Mouse (Mus musculus): ENCODE data around the gene Tal1.

Gene Tal1

DNA sequence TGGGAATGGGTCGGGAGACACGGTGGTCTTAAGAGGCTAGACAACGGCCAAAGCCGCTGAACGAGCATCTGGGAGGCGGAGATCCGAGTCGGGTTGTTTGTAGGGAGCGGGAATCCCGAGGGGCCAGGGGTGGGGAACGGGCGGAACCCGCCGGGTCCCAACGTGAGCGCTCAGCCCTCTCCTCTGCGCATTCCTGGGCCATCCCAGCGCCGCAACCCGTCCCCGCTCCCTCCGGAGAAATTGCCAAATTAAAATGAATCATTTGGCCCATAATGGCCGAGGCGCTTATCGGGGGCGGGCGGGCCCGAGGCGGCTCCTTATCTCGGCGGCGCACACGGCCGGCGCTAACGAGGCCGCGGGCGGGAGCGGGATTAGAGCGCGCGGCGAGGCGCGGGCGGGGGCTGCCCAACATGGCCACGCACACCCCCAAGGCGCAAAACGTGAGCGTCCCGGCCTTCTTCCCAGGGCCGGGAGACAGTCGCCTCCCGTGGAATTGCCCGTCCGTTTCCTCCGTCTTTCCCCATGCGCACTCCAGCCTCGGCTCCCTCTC is at the start of gene Tal1:
Gene Tal1 (plus strand): TSS at position 56 of the 550 bp plus-strand sequence.
- no peak for ATAC-seq (ENCODE audit: insufficient number of reproducible peaks, low FRiP score, low TSS enrichment)

DNA sequence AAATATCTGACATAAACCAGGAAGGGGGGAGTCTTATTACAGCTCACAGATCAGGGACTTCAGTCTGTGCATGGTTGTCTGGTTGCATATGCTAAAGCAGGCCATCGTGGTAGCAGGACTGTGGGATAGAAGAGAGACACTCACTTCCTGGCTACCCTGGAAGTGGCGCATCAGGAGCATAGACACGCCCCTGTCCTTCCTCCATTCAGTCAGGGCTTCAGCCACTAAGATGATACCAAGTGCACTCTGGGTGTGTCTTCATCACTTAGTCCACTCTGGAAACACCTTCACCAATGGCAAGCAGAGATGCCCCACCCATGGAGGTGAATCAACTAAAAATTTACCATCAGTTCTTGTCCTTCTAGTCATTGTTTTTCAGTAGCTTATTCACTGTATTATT is 42.0 kb upstream of the Tal1 start:
- no peak for ATAC-seq (ENCODE audit: insufficient number of reproducible peaks, low FRiP score, low TSS enrichment)

- ATAC-seq (ENCODE audit: insufficient number of reproducible peaks, low FRiP score, low TSS enrichment): no peak
These were observed 36.2 kb upstream of the Tal1 start for GRCm38 (mm10) chr4:115019997-115020396.

GRCm38 (mm10) chr4:115035043-115035442 is 21.2 kb upstream of the Tal1 start:
- no peak for ATAC-seq (ENCODE audit: insufficient number of reproducible peaks, low FRiP score, low TSS enrichment)

- ATAC-seq (ENCODE audit: insufficient number of reproducible peaks, low FRiP score, low TSS enrichment): no peak
These were observed 18.0 kb upstream of the Tal1 start for GRCm38 (mm10) chr4:115038242-115038641.

DNA sequence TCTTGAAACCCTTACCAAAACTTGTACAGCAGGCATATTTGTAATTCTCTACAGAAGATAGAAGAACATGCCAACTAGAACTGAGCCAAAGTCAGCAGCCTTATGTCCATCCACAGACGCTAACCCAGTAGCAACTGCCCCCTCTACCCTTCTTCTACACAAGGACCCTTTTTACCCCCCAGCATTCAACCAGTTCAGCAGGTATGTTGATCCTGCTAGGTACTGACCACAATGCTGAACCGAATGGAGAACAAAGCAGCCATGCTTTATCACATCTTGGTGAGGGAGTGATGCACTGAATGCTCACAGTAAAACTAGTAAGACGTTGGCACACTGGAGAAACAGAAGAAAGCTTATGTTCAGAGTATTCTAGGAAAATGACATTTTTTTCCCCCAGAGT is 10.6 kb upstream of the Tal1 start:
- ATAC-seq (ENCODE audit: insufficient number of reproducible peaks, low FRiP score, low TSS enrichment): no peak

GRCm38 (mm10) chr4:115047750-115048149 is 8.5 kb upstream of the Tal1 start:
- no peak for ATAC-seq (ENCODE audit: insufficient number of reproducible peaks, low FRiP score, low TSS enrichment)

GRCm38 (mm10) chr4:115048190-115048589 is 8.0 kb upstream of the Tal1 start:
- ATAC-seq (ENCODE audit: insufficient number of reproducible peaks, low FRiP score, low TSS enrichment): no peak

DNA sequence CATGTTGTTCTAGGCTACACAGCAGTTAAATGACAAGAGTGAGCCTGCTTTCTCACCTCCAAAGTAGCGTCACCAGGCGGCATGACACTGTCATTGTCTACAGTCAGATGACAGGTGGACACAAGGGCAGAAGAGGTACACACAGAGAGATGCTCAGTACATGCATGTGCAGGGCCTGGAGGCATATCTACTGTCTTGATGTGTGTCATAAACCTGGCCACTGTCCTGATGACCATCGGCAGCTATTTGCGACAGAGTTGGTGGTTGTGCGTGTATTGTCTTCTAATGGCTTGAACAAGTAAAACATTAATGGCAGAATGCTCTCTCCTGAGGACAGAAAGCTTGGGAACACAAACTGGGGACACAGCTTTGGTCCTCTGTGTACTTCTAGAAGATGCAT is 5.0 kb upstream of the Tal1 start:
- no peak for ATAC-seq (ENCODE audit: insufficient number of reproducible peaks, low FRiP score, low TSS enrichment)

DNA sequence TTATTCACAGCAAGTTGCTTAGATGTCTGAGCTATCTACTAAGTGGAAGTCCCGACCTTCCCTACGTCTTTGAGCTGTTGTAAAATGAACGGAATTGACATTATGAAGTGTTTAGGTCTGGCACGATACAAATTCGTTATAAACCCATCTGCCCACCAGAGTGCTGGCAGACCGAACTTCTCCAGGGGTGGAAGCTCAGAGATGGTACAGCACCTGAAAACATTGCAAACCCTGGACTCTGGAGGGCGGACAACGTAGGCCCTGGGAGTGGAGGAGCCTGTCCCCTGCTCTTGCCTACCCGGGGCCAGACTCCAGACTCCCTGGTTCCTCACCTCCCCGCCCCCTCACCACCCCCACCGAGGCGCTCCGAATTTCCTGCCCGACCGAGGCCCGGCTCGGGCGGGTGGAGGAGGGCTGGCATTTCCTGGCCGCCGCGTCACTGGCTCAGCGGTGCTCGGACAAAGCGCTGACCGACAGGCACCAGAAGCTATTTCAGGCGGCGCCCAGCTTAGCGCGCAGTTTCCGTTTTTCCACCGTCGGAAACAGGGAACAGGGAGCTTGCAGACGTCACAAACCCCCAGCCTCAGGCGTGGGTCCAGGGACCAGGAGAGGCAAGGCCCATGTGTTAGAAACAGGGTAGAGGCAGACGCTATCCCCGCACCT is 3.8 kb upstream of the Tal1 start:
- ATAC-seq (ENCODE audit: insufficient number of reproducible peaks, low FRiP score, low TSS enrichment): no peak

DNA sequence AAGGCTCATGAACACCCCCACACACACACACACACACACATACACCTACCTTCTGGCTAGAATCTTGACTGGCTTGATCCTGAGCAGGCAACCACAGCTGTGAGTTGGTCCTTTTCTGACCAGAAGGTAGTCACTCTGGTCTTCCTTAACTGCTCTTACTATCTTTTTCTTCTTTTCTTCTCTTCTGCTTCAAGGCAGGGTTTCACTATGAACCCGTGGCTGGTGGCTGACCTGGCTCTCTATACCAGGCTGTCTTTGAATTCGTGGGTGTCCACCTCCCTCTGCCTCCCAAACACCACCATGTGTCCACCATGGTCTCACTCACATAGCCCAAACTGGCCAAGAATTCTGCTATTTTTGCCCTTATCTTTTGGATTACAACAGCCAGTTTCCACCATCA is 1.2 kb upstream of the Tal1 start:
- ATAC-seq (ENCODE audit: insufficient number of reproducible peaks, low FRiP score, low TSS enrichment): no peak

DNA sequence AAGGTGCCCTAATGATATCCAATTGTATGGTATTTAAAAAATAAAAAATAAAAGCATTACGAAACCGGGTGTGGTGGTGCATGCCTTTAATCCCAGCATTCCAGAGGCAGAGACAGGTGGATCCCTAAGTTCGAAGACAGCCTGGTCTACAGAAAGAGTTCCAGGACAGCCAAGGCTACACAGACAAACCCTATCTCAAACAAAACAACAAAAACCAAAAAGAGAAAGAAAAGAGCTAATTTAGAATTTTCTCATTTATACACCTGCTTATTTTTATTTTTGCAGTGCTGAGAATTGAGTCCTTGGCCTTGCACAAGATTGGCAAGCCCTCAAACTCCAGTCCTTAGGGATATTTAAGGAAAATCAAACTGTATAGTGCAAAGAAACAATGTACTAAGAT is 535 bp upstream of the Tal1 start:
- ATAC-seq (ENCODE audit: insufficient number of reproducible peaks, low FRiP score, low TSS enrichment): no peak

DNA sequence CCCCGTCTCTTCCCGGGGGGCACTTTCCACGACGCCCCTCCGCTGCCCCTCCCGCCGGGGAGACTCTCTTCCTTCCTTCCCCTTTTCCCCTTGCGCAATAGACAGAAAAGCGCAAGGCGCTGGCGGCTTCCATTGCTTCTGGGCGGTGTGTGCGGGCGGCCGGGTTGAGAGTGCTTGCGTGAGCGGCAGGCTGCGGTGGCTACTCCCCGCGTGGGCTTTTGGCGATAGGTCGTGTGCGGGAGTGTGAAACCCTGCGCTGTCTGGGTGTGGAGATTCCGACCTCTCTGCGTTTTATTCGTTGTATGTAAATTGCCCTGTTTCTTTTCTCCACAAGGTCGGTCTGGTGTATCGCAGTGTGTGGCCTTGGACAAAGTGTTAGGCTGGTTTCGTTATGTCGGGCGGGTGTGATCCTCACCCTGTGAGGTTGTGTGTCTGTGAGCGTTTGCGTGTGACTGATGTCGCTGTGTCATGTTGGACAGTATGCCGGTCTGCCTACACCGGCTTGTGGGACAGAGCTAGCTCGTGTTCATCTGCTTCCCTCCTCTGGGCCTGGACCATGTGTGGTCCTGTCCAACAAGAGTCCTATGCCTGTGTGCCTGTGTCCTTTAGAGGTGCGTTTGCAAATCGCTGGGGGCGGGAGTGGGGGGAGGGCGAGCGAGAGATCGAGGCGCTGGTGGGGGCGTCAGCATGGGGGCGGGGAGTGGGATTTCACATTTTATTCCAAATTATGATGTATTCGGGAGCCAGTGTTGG is 871 bp downstream of the Tal1 start:
- ATAC-seq (ENCODE audit: insufficient number of reproducible peaks, low FRiP score, low TSS enrichment): no peak

DNA sequence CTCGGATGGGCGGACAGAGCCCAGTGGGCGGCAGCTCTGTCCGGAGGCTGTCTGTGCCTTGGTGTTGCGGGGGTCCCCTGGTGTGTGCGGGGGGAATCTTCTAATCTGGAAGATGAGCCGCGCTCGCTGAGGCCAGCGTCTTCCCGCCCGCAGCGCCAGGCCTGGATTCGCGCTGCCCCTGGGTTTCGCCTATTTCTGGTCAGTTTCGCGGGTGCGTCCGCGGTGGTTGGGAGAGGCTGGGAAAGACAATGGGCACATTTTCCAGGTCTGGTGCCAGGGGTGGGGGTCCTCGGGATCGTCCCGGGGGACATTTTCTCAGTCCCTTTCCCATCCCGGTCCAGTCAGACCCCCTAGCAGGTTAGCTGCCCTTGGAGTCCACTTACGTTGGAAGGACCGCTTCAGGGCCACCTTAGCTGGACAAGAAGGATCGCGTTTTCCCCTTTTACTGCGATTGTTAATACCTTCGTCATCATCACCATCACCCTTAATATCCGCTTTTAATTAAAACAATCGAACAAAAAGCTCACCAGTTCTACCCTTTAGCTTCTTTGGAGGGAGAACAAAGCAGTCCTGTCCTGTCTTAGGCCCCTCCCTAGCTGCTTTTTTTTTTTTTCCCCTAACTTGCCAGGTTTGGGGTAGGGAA is 1.6 kb downstream of the Tal1 start:
- no peak for ATAC-seq (ENCODE audit: insufficient number of reproducible peaks, low FRiP score, low TSS enrichment)

GRCm38 (mm10) chr4:115058317-115058761 is 2.1 kb downstream of the Tal1 start:
- no peak for ATAC-seq (ENCODE audit: insufficient number of reproducible peaks, low FRiP score, low TSS enrichment)

- ATAC-seq (ENCODE audit: insufficient number of reproducible peaks, low FRiP score, low TSS enrichment): no peak
These were observed 2.8 kb downstream of the Tal1 start for GRCm38 (mm10) chr4:115058871-115059590.

DNA sequence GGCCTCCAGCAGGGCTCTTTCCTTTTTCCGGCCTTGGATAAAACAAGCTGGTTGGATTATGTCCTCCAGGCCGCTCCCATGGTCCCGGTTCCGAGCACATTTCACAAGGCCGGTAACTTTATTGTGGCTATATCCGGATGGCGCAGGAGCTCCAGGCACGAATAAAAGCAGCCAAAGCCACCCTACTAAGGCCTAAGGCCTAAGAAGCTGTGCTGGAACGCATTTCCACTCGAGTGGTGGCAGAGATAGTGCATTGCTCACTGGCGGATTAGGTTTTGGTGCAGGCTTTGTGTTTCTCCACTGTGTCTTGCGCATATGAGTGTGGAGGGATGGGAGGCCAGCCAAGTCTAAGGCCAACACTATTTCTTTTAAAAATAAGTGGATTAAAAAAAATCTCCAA is 3.6 kb downstream of the Tal1 start:
- ATAC-seq (ENCODE audit: insufficient number of reproducible peaks, low FRiP score, low TSS enrichment): no peak

DNA sequence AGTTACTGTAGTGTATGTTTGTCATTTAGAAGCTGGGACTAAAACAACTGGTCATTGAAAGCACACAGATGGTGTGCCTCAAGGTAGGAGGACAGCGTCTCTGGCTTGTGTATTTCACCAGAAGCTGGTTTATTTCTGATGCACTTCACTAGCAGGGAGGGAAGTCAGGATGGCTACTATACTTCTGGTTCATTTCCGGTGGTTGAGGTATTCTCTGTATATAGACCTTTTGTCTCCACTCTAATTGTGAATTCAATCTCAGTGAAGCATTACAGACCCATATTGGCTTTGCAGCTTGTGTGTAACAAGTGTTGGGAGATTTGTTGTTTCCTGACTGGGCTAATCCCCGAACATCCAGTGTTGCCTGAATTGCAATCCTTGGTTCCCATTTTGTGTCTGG is 4.5 kb downstream of the Tal1 start:
- ATAC-seq (ENCODE audit: insufficient number of reproducible peaks, low FRiP score, low TSS enrichment): no peak

- no peak for ATAC-seq (ENCODE audit: insufficient number of reproducible peaks, low FRiP score, low TSS enrichment)
These were observed 6.3 kb downstream of the Tal1 start for GRCm38 (mm10) chr4:115062540-115062874.

GRCm38 (mm10) chr4:115062875-115063517 is 6.8 kb downstream of the Tal1 start:
- no peak for ATAC-seq (ENCODE audit: insufficient number of reproducible peaks, low FRiP score, low TSS enrichment)

Data from cerebellum, adult (tissue).